Mouse (Mus musculus) mammary gland, adult 2 months (tissue): ENCODE data around the gene Ankle1. TPM values are rescaled to one million over a fixed set of nuclear protein-coding genes. Genes with fewer than 3 reads are reported as not detected.

Experiments used
- polyA plus RNA-seq: library from polyadenylated mRNA; depleted of rRNA; stranded (reverse); fragments of >200 nt; gene quantifications from 2 replicates; pipeline ENCODE4 v1.2.3, GENCODE M21; 2012; ENCODE audit warnings: low replicate concordance; rRNA removed

Gene Ankle1
- polyA plus RNA-seq = 1.8 and 3.0 TPM in 2 replicates

GRCm38 (mm10) chr8:71405401-71406098, at the start of gene Ankle1:
Gene Ankle1 (plus strand): TSS chr8:71406010.

GRCm38 (mm10) chr8:71366771-71367528, 38.9 kb upstream of the Ankle1 start, which contains the start of gene Use1:
Gene Use1 (plus strand): TSS chr8:71366848.

GRCm38 (mm10) chr8:71371236-71371848, 34.5 kb upstream of the Ankle1 start, which contains the start of gene Ocel1:
Gene Ocel1 (plus strand): TSS chr8:71371298.

GRCm38 (mm10) chr8:71381421-71381970, 24.3 kb upstream of the Ankle1 start, which contains the start of gene Nr2f6:
Gene Nr2f6 (minus strand): TSS chr8:71381960.

GRCm38 (mm10) chr8:71395629-71396028, 10.2 kb upstream of the Ankle1 start, which contains the start of gene Ushbp1:
Gene Ushbp1 (minus strand): TSS chr8:71395802.

GRCm38 (mm10) chr8:71396639-71397305, 9.0 kb upstream of the Ankle1 start, which contains the start of gene Babam1:
Gene Babam1 (plus strand): TSS chr8:71396861.

Other genes with a start within 250 kb of the Ankle1 start
- 24.5 and 47.1 TPM in 2 replicates for gene Myo9b, start 133.3 kb upstream of the Ankle1 start, polyA plus RNA-seq
- 5.6 and 6.6 TPM in 2 replicates for gene Haus8, start 133.1 kb upstream of the Ankle1 start, polyA plus RNA-seq
- 109 and 116 TPM in 2 replicates for gene Use1, start 39.2 kb upstream of the Ankle1 start, polyA plus RNA-seq
- 13.0 and 27.0 TPM in 2 replicates for gene Ocel1, start 34.7 kb upstream of the Ankle1 start, polyA plus RNA-seq
- gene Nr2f6, start 24.1 kb upstream of the Ankle1 start, polyA plus RNA-seq = 95.9 and 259 TPM in 2 replicates
- gene Ushbp1, start 10.2 kb upstream of the Ankle1 start, polyA plus RNA-seq = 70.7 and 71.1 TPM in 2 replicates
- 123 and 158 TPM in 2 replicates for gene Babam1, start 9.1 kb upstream of the Ankle1 start, polyA plus RNA-seq
- gene Abhd8, start 57.6 kb downstream of the Ankle1 start, polyA plus RNA-seq = 39.7 and 88.0 TPM in 2 replicates
- gene Mrpl34, start 58.9 kb downstream of the Ankle1 start, polyA plus RNA-seq = 109 and 185 TPM in 2 replicates
- 103 and 108 TPM in 2 replicates for gene Dda1, start 63.2 kb downstream of the Ankle1 start, polyA plus RNA-seq
- 20.8 and 48.1 TPM in 2 replicates for gene Ano8, start 80.0 kb downstream of the Ankle1 start, polyA plus RNA-seq
- gene Gtpbp3, start 82.1 kb downstream of the Ankle1 start, polyA plus RNA-seq = 27.0 and 51.9 TPM in 2 replicates
- 191 and 472 TPM in 2 replicates for gene Plvap, start 105.7 kb downstream of the Ankle1 start, polyA plus RNA-seq
- gene Ccdc194, start 119.7 kb downstream of the Ankle1 start, polyA plus RNA-seq = 0.23 TPM in 1 of 2 replicates, not detected in the other
- gene Bst2, start 131.4 kb downstream of the Ankle1 start, polyA plus RNA-seq = 243 and 517 TPM in 2 replicates
- gene Mvb12a, start 136.9 kb downstream of the Ankle1 start, polyA plus RNA-seq = 101 and 186 TPM in 2 replicates
- 3.2 and 6.8 TPM in 2 replicates for gene Tmem221, start 152.9 kb downstream of the Ankle1 start, polyA plus RNA-seq
- 0.63 and 0.92 TPM in 2 replicates for gene Nxnl1, start 160.6 kb downstream of the Ankle1 start, polyA plus RNA-seq
- gene Slc27a1, start 162.9 kb downstream of the Ankle1 start, polyA plus RNA-seq = 854 and 1,064 TPM in 2 replicates
- 137 and 341 TPM in 2 replicates for gene Pgls, start 186.2 kb downstream of the Ankle1 start, polyA plus RNA-seq
- gene Fam129c, start 191.6 kb downstream of the Ankle1 start, polyA plus RNA-seq = 7.2 and 22.1 TPM in 2 replicates
- gene Colgalt1, start 205.0 kb downstream of the Ankle1 start, polyA plus RNA-seq = 159 and 238 TPM in 2 replicates